7 mouse cellular contexts compared by ENCODE assay signal in genomic region chr10:53630339-53630738, GRCm38 (mm10). TPM values are rescaled to one million over a fixed set of nuclear protein-coding genes. Genes with fewer than 3 reads are reported as not detected.
DNase-seq lines count a peak whose midpoint lies in the region; ATAC-seq and TF ChIP-seq lines count a peak whose summit lies in the region.
"Not testable (repeated sequence)": the region's sequence is repeated elsewhere in the genome, so short reads cannot be mapped to it uniquely, and the experiment has no call there.

Gene Mcm9, minus strand, starts transcription at chr10:53630439.

- H3K4me3 ChIP-seq in heart, embryonic 11.5 days (ENCODE audit: low read depth, low read length) = peak within 1 kb of the TSS; percentile 90
- peak within 1 kb of the TSS; percentile 79 for H3K4me3 ChIP-seq in hindbrain, postnatal 0 days (ENCODE audit: low read length)
- peak within 1 kb of the TSS; percentile 72 for H3K4me3 ChIP-seq in limb, embryonic 12.5 days (replicated peaks)
- H3K4me3 ChIP-seq in lung, postnatal 0 days (ENCODE audit: low read depth, low read length) = peak within 1 kb of the TSS; percentile 82
- H3K4me3 ChIP-seq in neural tube, embryonic 12.5 days = peak within 1 kb of the TSS; percentile 76

- peak within 1 kb of the TSS; percentile 60 for H3K4me2 ChIP-seq in heart, embryonic 11.5 days
- peak within 1 kb of the TSS; percentile 47 for H3K4me2 ChIP-seq in hindbrain, postnatal 0 days (ENCODE audit: low read depth, low read length)
- peak within 1 kb of the TSS; percentile 49 for H3K4me2 ChIP-seq in limb, embryonic 12.5 days
- H3K4me2 ChIP-seq in lung, postnatal 0 days (replicated peaks; ENCODE audit: low read depth, low read length) = peak within 1 kb of the TSS; percentile 52
- H3K4me2 ChIP-seq in neural tube, embryonic 12.5 days (replicated peaks) = peak within 1 kb of the TSS; percentile 60

- TF ChIP-seq CTCF in hindbrain, postnatal 0 days (IDR thresholded peaks at IDR 0.05; ENCODE audit: low read depth); lung, postnatal 0 days (IDR thresholded peaks at IDR 0.05): not testable (repeated sequence)

- not testable (repeated sequence) for DNase-seq in adrenal gland, postnatal 25 days; hindbrain, postnatal 0 days (ENCODE audit: low spot score); lung, postnatal 0 days (ENCODE audit: low spot score)

- not testable (repeated sequence) for H3K4me1 ChIP-seq in heart, embryonic 11.5 days (ENCODE audit: control insufficient read depth, insufficient read depth, low read length); hindbrain, postnatal 0 days (ENCODE audit: insufficient read depth, low read length); lung, postnatal 0 days (ENCODE audit: insufficient read depth, low read depth, low read length); neural tube, embryonic 12.5 days
- peaks cover 11% of the 10 kb centered on the region for H3K4me1 ChIP-seq in limb, embryonic 12.5 days (replicated peaks)

- 51% methylated on average over 10 of the region's 10 CpGs for WGBS in heart, embryonic 11.5 days (ENCODE audit: insufficient replicate concordance)
- WGBS in hindbrain, postnatal 0 days = 54% methylated on average over 10 of the region's 10 CpGs
- WGBS in limb, embryonic 12.5 days = 59% methylated on average over 10 of the region's 10 CpGs
- 55% methylated on average over 10 of the region's 10 CpGs for WGBS in lung, postnatal 0 days
- WGBS in neural tube, embryonic 12.5 days = 61% methylated on average over 10 of the region's 10 CpGs

- H3K9me3 ChIP-seq in heart, embryonic 11.5 days (replicated peaks; ENCODE audit: control insufficient read depth, low read length); hindbrain, postnatal 0 days (ENCODE audit: low read length); limb, embryonic 12.5 days; lung, postnatal 0 days (ENCODE audit: low read length); neural tube, embryonic 12.5 days: not testable (repeated sequence)

- peak within 1 kb of the TSS; percentile 90 for H3K9ac ChIP-seq in heart, embryonic 11.5 days (ENCODE audit: low read depth, low read length)
- peak within 1 kb of the TSS; percentile 72 for H3K9ac ChIP-seq in hindbrain, postnatal 0 days (replicated peaks; ENCODE audit: low read length)
- peak within 1 kb of the TSS; percentile 82 for H3K9ac ChIP-seq in limb, embryonic 12.5 days (replicated peaks)
- H3K9ac ChIP-seq in lung, postnatal 0 days (replicated peaks; ENCODE audit: low read depth) = peak within 1 kb of the TSS; percentile 48
- H3K9ac ChIP-seq in neural tube, embryonic 12.5 days = peak within 1 kb of the TSS; percentile 74

- not testable (repeated sequence) for ATAC-seq in erythroblast, adult 5-6 weeks (replicated peaks; ENCODE audit: low FRiP score, poor library complexity, severe bottlenecking); heart, embryonic 11.5 days (replicated peaks; ENCODE audit: insufficient number of reproducible peaks, low FRiP score, low TSS enrichment); hindbrain, postnatal 0 days; limb, embryonic 12.5 days (ENCODE audit: insufficient number of reproducible peaks, insufficient read depth, low FRiP score, low TSS enrichment, low read depth); lung, postnatal 0 days; neural tube, embryonic 12.5 days (ENCODE audit: low FRiP score, low read depth)

- not testable (repeated sequence) for H3K27me3 ChIP-seq in heart, embryonic 11.5 days (ENCODE audit: control insufficient read depth, insufficient read depth, low read length); hindbrain, postnatal 0 days (ENCODE audit: insufficient read depth, low read length); limb, embryonic 12.5 days; lung, postnatal 0 days (replicated peaks; ENCODE audit: insufficient read depth, low read length); neural tube, embryonic 12.5 days (replicated peaks)

- not testable (repeated sequence) for TF ChIP-seq EP300 in lung, postnatal 0 days (IDR thresholded peaks at IDR 0.05)

- not testable (repeated sequence) for H3K36me3 ChIP-seq in heart, embryonic 11.5 days (ENCODE audit: control insufficient read depth, insufficient read depth, low read length); hindbrain, postnatal 0 days (ENCODE audit: insufficient read depth, low read length); limb, embryonic 12.5 days; lung, postnatal 0 days (ENCODE audit: insufficient read depth, low read length); neural tube, embryonic 12.5 days

- H3K27ac ChIP-seq in heart, embryonic 11.5 days (ENCODE audit: low read depth, low read length) = peak within 1 kb of the TSS; percentile 95
- peak within 1 kb of the TSS; percentile 85 for H3K27ac ChIP-seq in hindbrain, postnatal 0 days
- peak within 1 kb of the TSS; percentile 96 for H3K27ac ChIP-seq in limb, embryonic 12.5 days
- peak within 1 kb of the TSS; percentile 89 for H3K27ac ChIP-seq in lung, postnatal 0 days (ENCODE audit: low read length)
- peak within 1 kb of the TSS; percentile 75 for H3K27ac ChIP-seq in neural tube, embryonic 12.5 days

RNA-seq across cellular contexts. Expression of gene Mcm9, which starts in this region (rescaled TPM):
- 13.3 and 16.9 TPM in 2 replicates for total RNA-seq in adrenal gland, postnatal 25 days (2021)
- total RNA-seq in erythroblast, adult 5-6 weeks (2015; ENCODE audit: low replicate concordance) = 8.8 and 15.4 TPM in 2 replicates
- total RNA-seq in erythroblast, adult 5-6 weeks (2017; ENCODE audit: low replicate concordance) = 14.9 and 49.1 TPM in 2 replicates
- polyA plus RNA-seq in heart, embryonic 11.5 days (2014; fragmentation: Nextera tagmentation; extraction: Ambion mirVana) = 11.2 and 11.4 TPM in 2 replicates
- total RNA-seq in hindbrain, postnatal 0 days (2014; rRNA removed) = 7.3 and 7.7 TPM in 2 replicates
- 8.0 and 8.8 TPM in 2 replicates for polyA plus RNA-seq in hindbrain, postnatal 0 days (2015; fragmentation: Nextera tagmentation; extraction: Ambion mirVana)
- 14.5 and 15.4 TPM in 2 replicates for polyA plus RNA-seq in limb, embryonic 12.5 days (2016; fragmentation: Nextera tagmentation; extraction: Ambion mirVana)
- 4.4 and 4.5 TPM in 2 replicates for polyA plus RNA-seq in lung, postnatal 0 days (2015; fragmentation: Nextera tagmentation; extraction: Ambion mirVana)
- 11.9 and 13.4 TPM in 2 replicates for polyA plus RNA-seq in neural tube, embryonic 12.5 days (2016; fragmentation: Nextera tagmentation; extraction: Ambion mirVana)
